Mouse (Mus musculus): ENCODE measurements around the gene Smtnl2.

The Smtnl2 gene

GRCm38 (mm10) chr11:72397811-72398525, 13.5 kb downstream of the Smtnl2 start:
- whole genome bisulfite sequencing: 92% methylated on average over 8 of the region's 8 CpGs

- WGBS: 74% methylated on average over 10 of the region's 10 CpGs
Measured at GRCm38 (mm10) chr11:72397072-72397471, 14.4 kb downstream of the Smtnl2 start.

GRCm38 (mm10) chr11:72396621-72397020, 14.9 kb downstream of the Smtnl2 start:
- 81% methylated on average over 7 of the region's 7 CpGs for WGBS

- 96% methylated on average over 6 of the region's 6 CpGs for WGBS
Measured at GRCm38 (mm10) chr11:72395652-72396051, 15.9 kb downstream of the Smtnl2 start.

- WGBS: 91% methylated on average over 2 of the region's 2 CpGs
Measured at GRCm38 (mm10) chr11:72394694-72395093, 16.8 kb downstream of the Smtnl2 start.

- 51% methylated on average over 5 of the region's 5 CpGs for WGBS
Measured at GRCm38 (mm10) chr11:72393669-72394068, 17.8 kb downstream of the Smtnl2 start.

- WGBS: 81% methylated on average over 3 of the region's 3 CpGs
Measured at GRCm38 (mm10) chr11:72393243-72393642, 18.3 kb downstream of the Smtnl2 start.

GRCm38 (mm10) chr11:72391181-72391580, 20.3 kb downstream of the Smtnl2 start:
- WGBS: 95% methylated on average over 13 of the region's 13 CpGs

GRCm38 (mm10) chr11:72389407-72390142, 21.9 kb downstream of the Smtnl2 start:
- 85% methylated on average over 7 of the region's 7 CpGs for whole genome bisulfite sequencing

GRCm38 (mm10) chr11:72388113-72388529, 23.4 kb downstream of the Smtnl2 start:
- 95% methylated on average over 6 of the region's 6 CpGs for WGBS

GRCm38 (mm10) chr11:72379351-72379750, 32.2 kb downstream of the Smtnl2 start:
- WGBS: 94% methylated on average over 4 of the region's 4 CpGs

GRCm38 (mm10) chr11:72378222-72378621, 33.3 kb downstream of the Smtnl2 start:
- 67% methylated on average over 7 of the region's 7 CpGs for WGBS

GRCm38 (mm10) chr11:72376562-72376961, 35.0 kb downstream of the Smtnl2 start:
- 79% methylated on average over 2 of the region's 2 CpGs for WGBS

- WGBS: 22% methylated on average over 12 of the region's 12 CpGs
Measured at GRCm38 (mm10) chr11:72369904-72370672, 41.4 kb downstream of the Smtnl2 start.

- 61% methylated on average over 11 of the region's 11 CpGs for WGBS
Measured at GRCm38 (mm10) chr11:72367934-72368674, 43.4 kb downstream of the Smtnl2 start.

- WGBS: 93% methylated on average over 9 of the region's 9 CpGs
Measured at GRCm38 (mm10) chr11:72366126-72366525, 45.4 kb downstream of the Smtnl2 start.

- WGBS: 95% methylated on average over 5 of the region's 5 CpGs
Measured at GRCm38 (mm10) chr11:72364526-72364925, 47.0 kb downstream of the Smtnl2 start.

GRCm38 (mm10) chr11:72363523-72364240, 47.8 kb downstream of the Smtnl2 start:
- 75% methylated on average over 8 of the region's 8 CpGs for WGBS

GRCm38 (mm10) chr11:72362347-72362741, 49.2 kb downstream of the Smtnl2 start, which contains the start of gene Tekt1:
TSS of gene Tekt1 (minus strand) at chr11:72362442.
- WGBS: 24% methylated on average over 10 of the region's 10 CpGs

- WGBS: 10% methylated on average over 42 of the region's 42 CpGs
Measured at GRCm38 (mm10) chr11:72361385-72362346, 49.8 kb downstream of the Smtnl2 start.

Measured in cerebral cortex, adult 2 months (tissue).